Mouse (Mus musculus): ENCODE measurements around the gene Xylt1. TPM values are rescaled to one million over a fixed set of nuclear protein-coding genes. Genes with fewer than 3 reads are reported as not detected.

The Xylt1 gene
- polyA plus RNA-seq, 1 experiment from 2014 or later = 2.9 TPM

GRCm38 (mm10) chr7:117628791-117629190, 248.0 kb downstream of the Xylt1 start:
- Histone ChIP-seq H3K27me3 (replicated peaks; ENCODE audit: control insufficient read depth, insufficient read depth, low read length) (no peaks in the 10 kb centered on the region), H3K4me2 (ENCODE audit: low read length) (no peak overlapping the region), H3K9ac (ENCODE audit: low read depth, low read length) (no peak overlapping the region), H3K4me3 (ENCODE audit: low read length) (no peak overlapping the region), H3K9me3 (ENCODE audit: control insufficient read depth, low read length) (no peaks in the 10 kb centered on the region), H3K4me1 (ENCODE audit: control insufficient read depth, insufficient read depth, low read depth, low read length) (no peaks in the 10 kb centered on the region), H3K27ac (ENCODE audit: low read depth, low read length) (no peak overlapping the region), H3K36me3 (ENCODE audit: control insufficient read depth, insufficient read depth, low read length) (no peaks in the 10 kb centered on the region)
- no peak for ATAC-seq
- 69% methylated on average over 3 of the region's 3 CpGs for WGBS

GRCm38 (mm10) chr7:117630657-117631056, 249.9 kb downstream of the Xylt1 start:
- Histone ChIP-seq H3K4me2 (ENCODE audit: low read length) (no peak overlapping the region), H3K36me3 (ENCODE audit: control insufficient read depth, insufficient read depth, low read length) (no peaks in the 10 kb centered on the region), H3K27me3 (replicated peaks; ENCODE audit: control insufficient read depth, insufficient read depth, low read length) (no peaks in the 10 kb centered on the region), H3K27ac (ENCODE audit: low read depth, low read length) (no peak overlapping the region), H3K4me1 (ENCODE audit: control insufficient read depth, insufficient read depth, low read depth, low read length) (peaks cover 3% of the 10 kb centered on the region; the same call in 1 of the 2 replicates), H3K4me3 (ENCODE audit: low read length) (no peak overlapping the region), H3K9ac (ENCODE audit: low read depth, low read length) (no peak overlapping the region), H3K9me3 (ENCODE audit: control insufficient read depth, low read length) (no peaks in the 10 kb centered on the region)
- WGBS = 54% methylated on average over 5 of the region's 5 CpGs
- ATAC-seq = no peak

- H3K4me2 ChIP-seq (ENCODE audit: low read length) = no peak overlapping the region
- no peak overlapping the region for H3K4me3 ChIP-seq (ENCODE audit: low read length)
- H3K4me1 ChIP-seq (ENCODE audit: control insufficient read depth, insufficient read depth, low read depth, low read length) = peaks cover 4% of the 10 kb centered on the region
- no peak overlapping the region for H3K9ac ChIP-seq (ENCODE audit: low read depth, low read length)
- no peaks in the 10 kb centered on the region for H3K36me3 ChIP-seq (ENCODE audit: control insufficient read depth, insufficient read depth, low read length)
- H3K9me3 ChIP-seq (ENCODE audit: control insufficient read depth, low read length) = no peaks in the 10 kb centered on the region
- peak overlapping the region; percentile 44; the same call in 1 of the 2 replicates for H3K27ac ChIP-seq (ENCODE audit: low read depth, low read length)
- no peaks in the 10 kb centered on the region for H3K27me3 ChIP-seq (replicated peaks; ENCODE audit: control insufficient read depth, insufficient read depth, low read length)
- WGBS = 64% methylated on average over 4 of the region's 4 CpGs
- ATAC-seq = no peak
Measured at GRCm38 (mm10) chr7:117635584-117635983, 254.8 kb downstream of the Xylt1 start.

GRCm38 (mm10) chr7:117636713-117637112, 255.9 kb downstream of the Xylt1 start:
- Histone ChIP-seq H3K9ac (ENCODE audit: low read depth, low read length) (no peak overlapping the region), H3K27me3 (replicated peaks; ENCODE audit: control insufficient read depth, insufficient read depth, low read length) (no peaks in the 10 kb centered on the region), H3K27ac (ENCODE audit: low read depth, low read length) (no peak overlapping the region), H3K4me3 (ENCODE audit: low read length) (no peak overlapping the region), H3K9me3 (ENCODE audit: control insufficient read depth, low read length) (no peaks in the 10 kb centered on the region), H3K4me2 (ENCODE audit: low read length) (no peak overlapping the region), H3K36me3 (ENCODE audit: control insufficient read depth, insufficient read depth, low read length) (no peaks in the 10 kb centered on the region), H3K4me1 (ENCODE audit: control insufficient read depth, insufficient read depth, low read depth, low read length) (peaks cover 4% of the 10 kb centered on the region)
- no peak for ATAC-seq
- WGBS = 73% methylated on average over 3 of the region's 3 CpGs

- WGBS = 96% methylated on average over 2 of the region's 2 CpGs
- no peaks in the 10 kb centered on the region for H3K36me3 ChIP-seq (ENCODE audit: control insufficient read depth, insufficient read depth, low read length)
- no peak overlapping the region for H3K4me2 ChIP-seq (ENCODE audit: low read length)
- H3K27ac ChIP-seq (ENCODE audit: low read depth, low read length) = no peak overlapping the region
- H3K4me3 ChIP-seq (ENCODE audit: low read length) = no peak overlapping the region
- no peaks in the 10 kb centered on the region for H3K27me3 ChIP-seq (replicated peaks; ENCODE audit: control insufficient read depth, insufficient read depth, low read length)
- no peak for ATAC-seq
- H3K9me3 ChIP-seq (ENCODE audit: control insufficient read depth, low read length) = no peaks in the 10 kb centered on the region
- H3K4me1 ChIP-seq (ENCODE audit: control insufficient read depth, insufficient read depth, low read depth, low read length) = peaks cover 4% of the 10 kb centered on the region
- H3K9ac ChIP-seq (ENCODE audit: low read depth, low read length) = no peak overlapping the region
Measured at GRCm38 (mm10) chr7:117637997-117638396, 257.2 kb downstream of the Xylt1 start.

GRCm38 (mm10) chr7:117652637-117653036, 271.9 kb downstream of the Xylt1 start:
- Histone ChIP-seq H3K9me3 (ENCODE audit: control insufficient read depth, low read length) (no peaks in the 10 kb centered on the region), H3K27ac (ENCODE audit: low read depth, low read length) (no peak overlapping the region), H3K4me2 (ENCODE audit: low read length) (no peak overlapping the region), H3K9ac (ENCODE audit: low read depth, low read length) (no peak overlapping the region), H3K36me3 (ENCODE audit: control insufficient read depth, insufficient read depth, low read length) (peaks cover 2% of the 10 kb centered on the region; the same call in 1 of the 2 replicates), H3K27me3 (replicated peaks; ENCODE audit: control insufficient read depth, insufficient read depth, low read length) (no peaks in the 10 kb centered on the region), H3K4me3 (ENCODE audit: low read length) (no peak overlapping the region), H3K4me1 (ENCODE audit: control insufficient read depth, insufficient read depth, low read depth, low read length) (no peaks in the 10 kb centered on the region)
- 48% methylated on average over 1 of the region's 1 CpGs for WGBS
- ATAC-seq = no peak

- WGBS = 99% methylated on average over 5 of the region's 5 CpGs
- no peak for ATAC-seq
- no peaks in the 10 kb centered on the region; the same call in 1 of the 2 replicates for H3K36me3 ChIP-seq (ENCODE audit: control insufficient read depth, insufficient read depth, low read length)
- no peaks in the 10 kb centered on the region for H3K27me3 ChIP-seq (replicated peaks; ENCODE audit: control insufficient read depth, insufficient read depth, low read length)
- no peak overlapping the region for H3K9ac ChIP-seq (ENCODE audit: low read depth, low read length)
- no peak overlapping the region for H3K27ac ChIP-seq (ENCODE audit: low read depth, low read length)
- H3K9me3 ChIP-seq (ENCODE audit: control insufficient read depth, low read length) = no peaks in the 10 kb centered on the region
- H3K4me1 ChIP-seq (ENCODE audit: control insufficient read depth, insufficient read depth, low read depth, low read length) = no peaks in the 10 kb centered on the region
- no peak overlapping the region for H3K4me3 ChIP-seq (ENCODE audit: low read length)
- no peak overlapping the region for H3K4me2 ChIP-seq (ENCODE audit: low read length)
Measured at GRCm38 (mm10) chr7:117655732-117656131, 275.0 kb downstream of the Xylt1 start.

GRCm38 (mm10) chr7:117658180-117658579, 277.4 kb downstream of the Xylt1 start:
- no peak overlapping the region for H3K4me3 ChIP-seq (ENCODE audit: low read length)
- H3K27ac ChIP-seq (ENCODE audit: low read depth, low read length) = no peak overlapping the region
- H3K27me3 ChIP-seq (replicated peaks; ENCODE audit: control insufficient read depth, insufficient read depth, low read length) = no peaks in the 10 kb centered on the region
- no peak overlapping the region for H3K4me2 ChIP-seq (ENCODE audit: low read length)
- H3K9ac ChIP-seq (ENCODE audit: low read depth, low read length) = no peak overlapping the region
- H3K4me1 ChIP-seq (ENCODE audit: control insufficient read depth, insufficient read depth, low read depth, low read length) = no peaks in the 10 kb centered on the region
- WGBS = 88% methylated on average over 4 of the region's 4 CpGs
- no peak for ATAC-seq
- no peaks in the 10 kb centered on the region; the same call in 1 of the 2 replicates for H3K36me3 ChIP-seq (ENCODE audit: control insufficient read depth, insufficient read depth, low read length)
- H3K9me3 ChIP-seq (ENCODE audit: control insufficient read depth, low read length) = no peaks in the 10 kb centered on the region

- H3K36me3 ChIP-seq (ENCODE audit: control insufficient read depth, insufficient read depth, low read length) = no peaks in the 10 kb centered on the region; the same call in 1 of the 2 replicates
- H3K4me2 ChIP-seq (ENCODE audit: low read length) = no peak overlapping the region
- no peaks in the 10 kb centered on the region for H3K9me3 ChIP-seq (ENCODE audit: control insufficient read depth, low read length)
- no peak for ATAC-seq
- 82% methylated on average over 4 of the region's 4 CpGs for WGBS
- no peak overlapping the region for H3K27ac ChIP-seq (ENCODE audit: low read depth, low read length)
- H3K4me3 ChIP-seq (ENCODE audit: low read length) = no peak overlapping the region
- no peaks in the 10 kb centered on the region for H3K4me1 ChIP-seq (ENCODE audit: control insufficient read depth, insufficient read depth, low read depth, low read length)
- H3K27me3 ChIP-seq (replicated peaks; ENCODE audit: control insufficient read depth, insufficient read depth, low read length) = no peaks in the 10 kb centered on the region
- no peak overlapping the region for H3K9ac ChIP-seq (ENCODE audit: low read depth, low read length)
Measured at GRCm38 (mm10) chr7:117658739-117659138, 278.0 kb downstream of the Xylt1 start.

- Histone ChIP-seq H3K36me3 (ENCODE audit: control insufficient read depth, insufficient read depth, low read length) (no peaks in the 10 kb centered on the region), H3K9me3 (ENCODE audit: control insufficient read depth, low read length) (no peaks in the 10 kb centered on the region), H3K4me3 (ENCODE audit: low read length) (no peak overlapping the region), H3K4me2 (ENCODE audit: low read length) (no peak overlapping the region), H3K9ac (ENCODE audit: low read depth, low read length) (no peak overlapping the region), H3K4me1 (ENCODE audit: control insufficient read depth, insufficient read depth, low read depth, low read length) (no peaks in the 10 kb centered on the region), H3K27me3 (replicated peaks; ENCODE audit: control insufficient read depth, insufficient read depth, low read length) (no peaks in the 10 kb centered on the region), H3K27ac (ENCODE audit: low read depth, low read length) (no peak overlapping the region)
- ATAC-seq = no peak
- WGBS = 92% methylated on average over 10 of the region's 10 CpGs
Measured at GRCm38 (mm10) chr7:117667286-117667685, 286.5 kb downstream of the Xylt1 start.
